Mouse (Mus musculus): Measurements from ENCODE around the gene Men1. TPM values are rescaled to one million over a fixed set of nuclear protein-coding genes. Genes with fewer than 3 reads are reported as not detected.

Gene Men1
- polyA plus RNA-seq, 1 experiment from 2014 or later: 103 TPM

GRCm38 (mm10) chr19:6361291-6361690, 26.5 kb downstream of the Men1 start:
- H3K36me3 ChIP-seq: peaks cover 13% of the 10 kb centered on the region
- no peaks in the 10 kb centered on the region for H3K9me3 ChIP-seq
- no peak overlapping the region for H3K9ac ChIP-seq (replicated peaks)
- no peak overlapping the region for H3K4me2 ChIP-seq (replicated peaks)
- WGBS: 85% methylated on average over 3 of the region's 3 CpGs
- no peak overlapping the region for H3K4me3 ChIP-seq
- no peak for ATAC-seq (ENCODE audit: low FRiP score, low read depth)
- H3K4me1 ChIP-seq: peaks cover 24% of the 10 kb centered on the region
- no peaks in the 10 kb centered on the region for H3K27me3 ChIP-seq
- H3K27ac ChIP-seq (replicated peaks): no peak overlapping the region

DNA sequence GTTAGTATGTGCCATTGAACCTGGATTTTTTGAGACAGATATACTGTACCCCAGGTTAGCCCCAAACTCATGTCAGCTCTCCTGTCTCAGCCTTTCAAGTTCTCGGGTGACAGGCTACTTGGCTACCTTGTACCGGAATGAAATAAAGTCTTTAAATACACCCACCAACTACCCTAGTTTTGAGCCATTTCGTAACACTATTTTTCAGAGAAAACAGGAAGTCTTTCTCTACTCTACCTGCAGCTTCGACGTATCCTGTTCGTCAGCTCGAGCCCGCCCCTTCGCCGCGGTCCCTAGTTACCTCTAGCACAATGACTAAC, 28.3 kb downstream of the Men1 start:
- Histone ChIP-seq H3K9ac (replicated peaks) (peak overlapping the region; percentile 50), H3K4me2 (replicated peaks) (peak overlapping the region; percentile 89), H3K4me1 (peaks cover 30% of the 10 kb centered on the region), H3K4me3 (peak overlapping the region; percentile 100), H3K36me3 (peaks cover 31% of the 10 kb centered on the region), H3K9me3 (no peaks in the 10 kb centered on the region), H3K27me3 (no peaks in the 10 kb centered on the region), H3K27ac (replicated peaks) (peak overlapping the region; percentile 99)
- under 1% methylated on average over 11 of the region's 11 CpGs for WGBS
- ATAC-seq (ENCODE audit: low FRiP score, low read depth): peak; percentile 5; the same call in 1 of the 2 replicates

DNA sequence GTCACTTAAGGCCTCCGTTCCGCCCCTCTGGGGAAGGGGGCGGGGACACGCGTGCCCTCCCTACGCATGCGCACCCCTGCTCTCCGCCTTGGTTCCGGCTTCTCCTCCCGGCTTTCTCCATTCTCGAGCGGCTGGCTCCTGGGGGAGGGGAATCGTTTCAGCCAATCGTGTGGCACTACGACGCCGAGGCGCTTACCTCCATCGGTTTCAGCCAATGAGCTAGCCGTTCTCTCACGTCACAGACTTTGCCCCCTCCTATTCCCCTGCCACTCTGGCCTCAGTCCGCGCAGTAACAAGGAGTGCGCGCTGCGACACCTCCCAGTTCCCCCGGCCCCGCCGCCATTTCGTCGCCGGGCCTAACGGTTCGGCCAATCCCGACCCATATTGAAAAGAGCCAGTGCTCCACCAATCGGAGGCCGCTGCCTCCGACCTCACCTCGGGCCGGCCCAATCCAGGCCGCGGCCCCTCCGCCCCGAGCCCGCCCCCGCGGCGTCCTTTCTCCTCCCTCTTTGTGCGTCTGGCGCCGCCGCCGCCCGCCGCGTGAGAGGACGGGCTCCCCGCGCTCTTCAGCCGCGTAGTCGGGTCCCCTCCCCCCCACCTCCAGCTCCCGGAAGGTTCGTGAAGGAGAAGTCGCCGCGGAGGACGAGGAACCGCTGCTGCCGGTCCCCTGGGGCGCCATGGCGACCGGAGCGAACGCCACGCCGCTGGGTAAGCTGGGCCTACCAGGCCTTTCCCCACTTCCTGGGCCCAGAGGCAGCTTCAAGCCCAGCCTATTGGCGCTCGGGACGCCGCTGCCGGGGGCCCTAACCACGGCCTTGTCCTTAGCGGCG, 28.8 kb downstream of the Men1 start, which contains the start of gene Sf1:
Gene Sf1 (plus strand): TSS at position 280 of the 830 bp plus-strand sequence.
- H3K36me3 ChIP-seq: peaks cover 36% of the 10 kb centered on the region
- peak within 1 kb of the TSS; percentile 99 for H3K27ac ChIP-seq (replicated peaks)
- H3K9ac ChIP-seq (replicated peaks): peak within 1 kb of the TSS; percentile 100
- H3K4me1 ChIP-seq: peaks cover 30% of the 10 kb centered on the region
- WGBS: under 1% methylated on average over 74 of the region's 85 CpGs
- peak within 1 kb of the TSS; percentile 100 for H3K4me3 ChIP-seq
- H3K9me3 ChIP-seq: no peaks in the 10 kb centered on the region
- H3K4me2 ChIP-seq (replicated peaks): peak within 1 kb of the TSS; percentile 89
- no peaks in the 10 kb centered on the region for H3K27me3 ChIP-seq
- ATAC-seq (ENCODE audit: low FRiP score, low read depth): peak; percentile 99

- H3K9me3 ChIP-seq: no peaks in the 10 kb centered on the region
- no peak for ATAC-seq (ENCODE audit: low FRiP score, low read depth)
- peak overlapping the region; percentile 100 for H3K9ac ChIP-seq (replicated peaks)
- peak overlapping the region; percentile 100 for H3K4me3 ChIP-seq
- WGBS: 0% methylated on average over 55 of the region's 55 CpGs
- H3K27ac ChIP-seq (replicated peaks): peak overlapping the region; percentile 99
- H3K36me3 ChIP-seq: peaks cover 42% of the 10 kb centered on the region
- peaks cover 30% of the 10 kb centered on the region for H3K4me1 ChIP-seq
- H3K27me3 ChIP-seq: no peaks in the 10 kb centered on the region
- H3K4me2 ChIP-seq (replicated peaks): peak overlapping the region; percentile 89
Measured at GRCm38 (mm10) chr19:6364317-6364725, 29.5 kb downstream of the Men1 start.

DNA sequence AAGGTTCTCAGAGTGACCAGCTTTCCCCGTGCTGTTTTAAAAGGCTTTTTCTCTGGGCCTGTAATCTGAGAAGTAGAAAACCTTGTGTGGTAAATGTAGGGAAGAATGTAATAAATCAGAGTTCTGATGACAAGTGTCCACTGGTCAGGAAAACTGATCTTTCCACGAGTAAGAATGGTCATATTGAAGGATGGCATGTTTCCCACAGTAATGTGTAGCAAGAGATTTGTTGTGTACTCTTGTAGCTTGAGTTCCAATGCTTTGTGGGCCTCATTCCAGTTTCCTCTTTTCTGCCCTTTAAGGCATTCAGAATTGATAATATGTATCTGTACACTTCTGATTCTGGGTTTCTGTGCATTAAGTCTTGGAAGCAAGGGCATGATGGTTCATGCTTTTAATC, 30.1 kb downstream of the Men1 start:
- H3K4me2 ChIP-seq (replicated peaks): peak overlapping the region; percentile 89
- peaks cover 30% of the 10 kb centered on the region for H3K4me1 ChIP-seq
- ATAC-seq (ENCODE audit: low FRiP score, low read depth): no peak
- WGBS: 4% methylated on average over 2 of the region's 2 CpGs
- peak overlapping the region; percentile 100 for H3K9ac ChIP-seq (replicated peaks)
- H3K27me3 ChIP-seq: no peaks in the 10 kb centered on the region
- H3K36me3 ChIP-seq: peaks cover 47% of the 10 kb centered on the region
- H3K27ac ChIP-seq (replicated peaks): no peak overlapping the region
- H3K9me3 ChIP-seq: no peaks in the 10 kb centered on the region
- H3K4me3 ChIP-seq: peak overlapping the region; percentile 100

GRCm38 (mm10) chr19:6370175-6370574, 35.4 kb downstream of the Men1 start:
- Histone ChIP-seq H3K9me3 (no peaks in the 10 kb centered on the region), H3K27me3 (no peaks in the 10 kb centered on the region), H3K4me2 (replicated peaks) (no peak overlapping the region), H3K27ac (replicated peaks) (no peak overlapping the region), H3K36me3 (peaks cover 96% of the 10 kb centered on the region), H3K9ac (replicated peaks) (no peak overlapping the region), H3K4me3 (no peak overlapping the region), H3K4me1 (peaks cover 16% of the 10 kb centered on the region)
- 95% methylated on average over 2 of the region's 2 CpGs for whole genome bisulfite sequencing
- no peak for ATAC-seq (ENCODE audit: low FRiP score, low read depth)

DNA sequence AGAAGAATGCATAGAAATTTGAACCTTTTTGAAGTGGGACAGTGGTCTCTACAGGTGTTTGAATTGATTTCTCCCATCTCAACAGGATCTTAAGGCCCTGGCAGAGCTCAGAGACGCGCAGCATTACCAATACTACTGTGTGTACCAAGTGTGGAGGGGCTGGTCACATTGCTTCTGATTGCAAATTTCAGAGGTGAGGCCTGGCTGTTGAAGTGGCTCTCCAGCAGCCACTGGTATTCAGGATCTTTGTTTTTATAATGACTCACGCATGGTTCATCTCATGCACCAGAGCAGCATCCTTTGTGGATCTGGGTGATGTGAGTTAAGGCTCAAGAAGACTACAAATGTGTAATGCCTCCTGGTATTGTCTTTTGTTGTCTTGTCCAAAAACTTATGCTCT, 37.7 kb downstream of the Men1 start:
- H3K36me3 ChIP-seq: peaks cover 97% of the 10 kb centered on the region
- ATAC-seq (ENCODE audit: low FRiP score, low read depth): no peak
- no peak overlapping the region for H3K4me3 ChIP-seq
- no peaks in the 10 kb centered on the region for H3K27me3 ChIP-seq
- H3K9ac ChIP-seq (replicated peaks): no peak overlapping the region
- H3K4me2 ChIP-seq (replicated peaks): no peak overlapping the region
- no peak overlapping the region for H3K27ac ChIP-seq (replicated peaks)
- no peaks in the 10 kb centered on the region for H3K4me1 ChIP-seq
- H3K9me3 ChIP-seq: no peaks in the 10 kb centered on the region
- WGBS: 98% methylated on average over 3 of the region's 3 CpGs

DNA sequence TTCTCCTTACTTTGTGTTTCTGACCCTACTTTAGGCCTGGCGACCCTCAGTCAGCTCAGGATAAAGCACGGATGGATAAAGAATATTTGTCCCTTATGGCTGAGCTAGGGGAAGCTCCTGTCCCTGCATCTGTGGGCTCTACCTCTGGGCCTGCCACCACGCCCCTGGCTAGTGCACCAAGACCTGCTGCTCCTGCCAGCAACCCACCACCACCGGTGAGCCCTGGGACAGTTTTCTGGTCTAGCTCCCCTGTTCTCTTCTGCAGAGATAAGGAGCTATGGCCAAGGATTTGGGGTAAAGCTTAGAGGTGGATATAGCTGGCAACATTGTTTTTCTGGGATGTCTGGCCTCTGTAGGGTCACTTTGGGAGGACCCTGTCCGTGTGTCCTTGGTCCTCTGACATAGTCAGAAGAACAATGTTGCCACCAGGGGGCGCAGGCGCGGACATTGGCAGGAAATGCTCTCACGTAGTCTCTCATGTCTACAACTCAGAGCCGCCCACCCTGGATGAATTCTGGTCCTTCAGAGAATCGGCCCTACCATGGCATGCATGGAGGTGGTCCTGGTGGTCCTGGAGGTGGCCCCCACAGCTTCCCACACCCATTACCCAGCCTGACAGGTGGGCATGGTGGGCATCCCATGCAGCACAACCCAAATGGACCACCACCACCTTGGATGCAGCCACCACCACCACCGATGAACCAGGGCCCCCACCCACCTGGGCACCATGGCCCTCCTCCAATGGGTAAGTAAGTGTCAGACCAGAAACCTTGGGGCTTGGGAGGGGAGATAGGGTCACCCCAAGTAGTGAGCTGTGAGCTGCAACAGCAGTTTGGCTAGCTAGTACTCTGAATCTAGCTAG, 39.0 kb downstream of the Men1 start:
- Histone ChIP-seq H3K36me3 (peaks cover 95% of the 10 kb centered on the region), H3K27ac (replicated peaks) (no peak overlapping the region), H3K4me3 (no peak overlapping the region), H3K9me3 (no peaks in the 10 kb centered on the region), H3K4me2 (replicated peaks) (no peak overlapping the region), H3K9ac (replicated peaks) (no peak overlapping the region), H3K27me3 (no peaks in the 10 kb centered on the region), H3K4me1 (no peaks in the 10 kb centered on the region)
- ATAC-seq (ENCODE audit: low FRiP score, low read depth): no peak
- 66% methylated on average over 12 of the region's 12 CpGs for WGBS

DNA sequence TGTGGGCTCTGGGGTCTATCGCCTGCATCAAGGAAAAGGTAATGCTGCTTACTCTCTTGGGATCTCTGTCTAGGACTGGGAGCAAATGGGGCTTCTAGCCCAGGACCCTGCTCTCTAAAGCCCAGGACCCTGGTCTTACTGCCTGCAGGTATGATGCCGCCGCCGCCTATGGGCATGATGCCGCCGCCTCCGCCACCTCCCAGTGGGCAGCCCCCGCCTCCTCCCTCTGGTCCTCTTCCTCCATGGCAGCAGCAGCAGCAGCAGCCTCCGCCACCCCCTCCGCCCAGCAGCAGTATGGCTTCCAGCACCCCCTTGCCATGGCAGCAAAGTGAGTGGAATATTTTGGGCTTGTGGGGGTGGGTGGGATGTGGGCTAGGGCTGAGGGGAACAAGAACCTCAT, 39.8 kb downstream of the Men1 start:
- ATAC-seq (ENCODE audit: low FRiP score, low read depth): no peak
- 99% methylated on average over 9 of the region's 10 CpGs for WGBS

GRCm38 (mm10) chr19:6375423-6376254, 40.9 kb downstream of the Men1 start:
- 0 out of 2 replicates have a peak overlapping the region, but pooled peaks have one; percentile 10 for H3K27ac ChIP-seq (replicated peaks)
- H3K9me3 ChIP-seq: no peaks in the 10 kb centered on the region
- H3K4me2 ChIP-seq (replicated peaks): no peak overlapping the region
- no peaks in the 10 kb centered on the region for H3K27me3 ChIP-seq
- no peak overlapping the region for H3K9ac ChIP-seq (replicated peaks)
- ATAC-seq (ENCODE audit: low FRiP score, low read depth): peak; percentile 19
- H3K4me3 ChIP-seq: no peak overlapping the region
- no peaks in the 10 kb centered on the region for H3K4me1 ChIP-seq
- WGBS: 90% methylated on average over 31 of the region's 42 CpGs
- H3K36me3 ChIP-seq: peaks cover 85% of the 10 kb centered on the region

More for the DNA sequence above, 39.8 kb downstream of the Men1 start:
- Histone ChIP-seq H3K27me3 (no peaks in the 10 kb centered on the region), H3K4me3 (no peak overlapping the region), H3K36me3 (peaks cover 95% of the 10 kb centered on the region), H3K4me2 (replicated peaks) (no peak overlapping the region), H3K9me3 (no peaks in the 10 kb centered on the region), H3K27ac (replicated peaks) (no peak overlapping the region), H3K9ac (replicated peaks) (no peak overlapping the region), H3K4me1 (no peaks in the 10 kb centered on the region)

DNA sequence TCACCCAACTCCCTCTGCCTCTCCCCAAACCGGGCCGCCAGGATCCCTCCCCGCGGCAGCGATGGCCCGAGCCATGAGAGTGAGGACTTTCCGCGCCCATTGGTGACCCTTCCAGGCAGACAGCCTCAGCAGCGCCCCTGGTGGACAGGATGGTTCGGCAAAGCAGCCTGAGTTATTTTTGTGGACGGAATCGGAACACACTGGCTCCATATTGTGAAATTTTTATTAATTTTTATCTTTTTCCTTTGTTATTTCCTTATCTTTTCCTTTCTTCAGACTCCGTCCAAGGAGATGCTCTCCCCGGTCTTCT, 41.4 kb downstream of the Men1 start:
- Histone ChIP-seq H3K4me1 (no peaks in the 10 kb centered on the region), H3K4me3 (no peak overlapping the region), H3K27ac (replicated peaks) (no peak overlapping the region), H3K9ac (replicated peaks) (no peak overlapping the region), H3K27me3 (no peaks in the 10 kb centered on the region), H3K9me3 (no peaks in the 10 kb centered on the region), H3K4me2 (replicated peaks) (no peak overlapping the region), H3K36me3 (peaks cover 79% of the 10 kb centered on the region)
- WGBS: 74% methylated on average over 14 of the region's 14 CpGs
- ATAC-seq (ENCODE audit: low FRiP score, low read depth): no peak
